Mouse (Mus musculus): Measurements from ENCODE around the gene Traf2. TPM values are rescaled to one million over a fixed set of nuclear protein-coding genes. Genes with fewer than 3 reads are reported as not detected.

Traf2 gene
- 9.5 and 10.1 TPM in 2 replicates for polyA plus RNA-seq (2012; rRNA removed)

DNA sequence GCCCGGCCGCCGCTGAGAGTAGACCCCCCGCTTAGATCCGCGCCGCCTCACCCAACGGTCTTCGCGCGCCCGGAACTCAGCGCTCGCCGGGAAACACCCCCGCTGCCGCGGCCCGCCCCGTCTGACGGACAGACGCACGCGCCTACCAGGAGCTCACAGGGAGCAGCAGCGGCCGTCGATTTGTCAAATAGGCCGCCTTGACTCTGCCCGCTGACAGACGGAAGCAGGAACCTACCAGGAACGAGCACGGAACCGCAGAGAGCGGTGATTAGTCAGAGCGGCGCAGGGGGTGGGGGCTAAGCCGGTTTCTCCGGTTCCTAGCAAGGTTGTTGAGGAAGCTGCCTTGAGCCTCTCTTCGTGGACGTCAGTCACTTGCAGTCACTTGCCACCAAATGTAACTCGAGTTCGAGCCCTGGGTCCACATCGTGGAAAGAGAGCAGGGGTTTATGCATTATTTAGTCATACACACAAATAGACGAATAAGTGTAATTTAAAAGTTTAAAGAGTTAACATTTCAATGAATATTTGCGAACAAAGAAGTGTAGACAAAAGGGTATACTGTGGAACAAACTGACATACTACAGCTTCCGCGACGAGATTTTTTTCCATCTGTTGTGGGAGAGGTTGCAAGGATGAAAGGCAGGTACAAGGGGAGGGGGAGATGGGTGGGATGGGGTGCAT, at the start of gene Traf2:
Gene Traf2, minus strand, starts transcription at position 130 of the 681 bp plus-strand sequence.

DNA sequence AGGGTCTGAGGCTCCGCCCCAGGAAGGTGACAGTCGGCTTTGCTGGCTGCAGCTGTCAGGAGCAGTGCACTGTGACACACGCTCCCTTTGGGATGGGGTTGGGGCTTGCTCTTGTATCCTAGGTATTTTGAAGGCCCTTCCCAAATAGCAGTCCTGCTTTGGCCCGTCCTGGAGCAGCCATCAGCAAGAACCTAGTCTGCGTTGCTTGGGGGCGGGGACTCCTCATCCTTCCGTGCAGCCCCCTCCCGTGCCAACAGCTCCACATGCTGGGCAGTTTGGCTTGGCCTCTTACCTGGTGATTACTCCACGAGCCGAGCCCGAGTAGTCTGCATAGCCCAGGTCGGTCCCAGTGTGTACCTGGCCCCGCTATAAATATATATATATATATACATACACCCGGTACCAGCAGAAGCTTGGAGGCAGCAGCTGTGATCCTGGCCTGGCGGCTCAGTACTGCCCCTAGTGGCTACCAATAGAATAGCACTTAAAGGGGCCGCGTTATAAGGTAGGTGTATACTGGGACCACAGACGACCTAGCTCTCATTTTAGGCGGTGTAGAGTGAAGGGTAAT, 34.6 kb upstream of the Traf2 start, which contains the start of gene Ajm1:
Gene Ajm1, minus strand, starts transcription at position 464 of the 571 bp plus-strand sequence.

DNA sequence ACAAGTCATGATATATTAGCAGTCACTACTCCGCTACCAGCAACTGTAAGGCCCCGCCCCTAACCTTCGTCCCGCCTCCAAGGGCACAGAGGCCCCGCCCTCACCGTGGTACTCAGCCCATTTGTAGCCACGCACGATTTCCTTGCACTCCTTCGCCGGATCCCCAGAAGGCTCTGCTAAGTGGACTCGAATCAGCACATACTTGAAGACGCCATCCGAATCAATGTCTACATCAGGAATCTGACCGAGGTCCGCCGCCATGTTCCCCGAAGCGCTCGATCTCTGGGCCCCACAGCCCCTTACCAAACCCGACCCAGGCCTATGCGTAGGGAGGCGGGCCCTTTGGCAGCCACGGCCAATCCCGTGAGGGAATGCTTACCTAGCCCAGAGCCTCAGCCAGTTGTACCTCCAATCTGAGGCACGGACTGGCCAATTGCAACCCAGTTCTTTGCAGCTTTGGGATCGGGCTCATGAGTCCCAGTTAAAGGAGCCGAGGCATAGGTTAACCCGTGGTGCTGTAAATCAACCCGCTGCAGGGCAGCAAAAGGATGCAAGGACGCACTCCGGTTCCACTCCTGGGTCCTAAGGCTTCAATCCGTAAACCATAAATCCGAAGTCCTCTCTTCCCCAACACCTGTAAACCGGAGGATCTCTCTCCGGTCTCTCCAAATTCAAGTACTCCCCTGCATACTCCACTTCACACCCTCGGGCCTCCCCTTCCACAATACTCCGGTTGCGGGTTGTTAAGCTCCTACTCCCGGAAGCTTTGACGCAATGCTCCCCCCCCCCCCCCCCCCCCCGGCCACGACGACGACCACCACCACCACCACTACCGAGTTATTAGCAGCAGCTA, 28.1 kb upstream of the Traf2 start, which contains the start of the genes Mamdc4 and Phpt1:
Gene Mamdc4, minus strand, starts transcription at position 267 of the 853 bp plus-strand sequence.
Gene Phpt1, minus strand, starts transcription at position 646 of the 853 bp plus-strand sequence.

DNA sequence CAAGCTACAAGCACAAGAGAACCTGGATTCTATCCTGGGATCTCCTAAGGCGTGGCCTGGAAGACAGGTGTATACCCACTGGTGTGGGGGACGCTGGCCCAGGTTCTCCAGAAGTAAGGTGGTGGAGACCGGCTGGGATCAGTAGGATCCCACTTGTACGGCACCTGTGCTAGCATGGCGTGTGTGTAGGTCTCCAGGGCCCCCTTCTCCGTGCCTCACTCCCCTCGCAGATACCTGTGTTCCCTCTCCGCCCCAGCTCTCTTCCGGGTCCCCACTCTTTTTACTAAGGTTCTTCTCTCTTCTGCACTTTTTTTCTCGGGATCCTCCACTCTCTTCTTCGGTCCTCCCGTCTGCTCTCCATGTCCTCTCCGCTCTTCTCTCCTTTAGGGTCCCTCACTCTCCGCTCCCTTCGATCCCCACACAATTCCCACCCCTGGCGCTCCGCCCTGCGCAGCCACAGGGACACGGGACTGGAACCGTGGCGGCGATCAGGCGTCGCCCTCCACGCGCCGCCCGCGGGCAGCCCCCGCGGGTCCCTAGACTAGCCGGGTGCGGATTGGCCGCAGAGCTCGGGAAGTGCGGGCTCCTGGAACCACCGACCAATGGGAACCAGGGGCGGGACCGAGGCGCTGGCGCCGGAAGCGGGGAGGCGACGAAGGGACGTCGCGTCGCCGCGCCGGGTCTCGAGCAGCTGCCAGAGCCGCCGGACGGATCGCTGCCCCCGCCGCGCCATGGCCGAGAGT, 10.7 kb upstream of the Traf2 start, which contains the start of gene Edf1:
Gene Edf1, plus strand, starts transcription at position 627 of the 743 bp plus-strand sequence.

DNA sequence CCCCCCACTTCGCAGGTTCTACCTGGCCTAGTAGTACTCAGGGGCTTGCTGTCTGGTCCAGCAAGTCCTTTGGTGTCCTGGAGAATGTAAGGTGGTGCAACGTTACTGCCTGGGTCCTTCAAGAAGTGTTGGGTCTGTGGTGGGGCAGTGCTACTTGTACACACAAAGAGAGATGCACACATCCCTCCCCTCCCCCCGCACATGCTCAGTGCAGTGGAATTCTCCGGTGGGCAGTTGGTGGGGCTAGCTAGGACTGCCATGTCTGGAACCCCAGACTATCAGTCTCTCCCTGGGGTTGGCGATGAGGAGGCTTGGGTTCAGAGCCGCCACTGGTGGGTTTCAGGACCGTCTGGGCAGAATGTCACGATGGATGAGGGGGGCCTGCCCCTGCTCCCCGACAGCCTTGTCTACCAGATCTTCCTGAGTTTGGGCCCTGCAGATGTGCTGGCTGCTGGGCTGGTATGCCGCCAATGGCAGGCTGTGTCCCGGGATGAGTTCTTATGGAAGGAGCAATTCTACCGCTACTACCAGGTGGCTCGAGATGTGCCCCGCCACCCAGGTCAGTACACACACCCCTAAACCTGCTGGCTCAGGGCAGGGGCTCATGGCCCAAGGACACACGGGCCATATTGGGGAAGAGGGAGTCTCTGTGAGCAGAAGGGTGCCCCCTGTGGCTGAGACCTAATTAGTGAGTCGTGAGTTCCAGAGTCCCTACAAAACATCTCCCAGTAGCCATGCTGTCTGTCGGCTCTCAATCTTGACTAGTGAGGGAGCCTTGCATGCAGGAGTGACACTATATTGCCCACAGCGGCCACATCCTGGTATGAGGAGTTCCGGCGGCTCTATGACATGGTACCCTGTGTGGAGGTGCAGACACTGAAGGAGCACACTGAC, 44.9 kb downstream of the Traf2 start, which contains the start of gene C8g:
Gene C8g, minus strand, starts transcription at position 127 of the 894 bp plus-strand sequence.

DNA sequence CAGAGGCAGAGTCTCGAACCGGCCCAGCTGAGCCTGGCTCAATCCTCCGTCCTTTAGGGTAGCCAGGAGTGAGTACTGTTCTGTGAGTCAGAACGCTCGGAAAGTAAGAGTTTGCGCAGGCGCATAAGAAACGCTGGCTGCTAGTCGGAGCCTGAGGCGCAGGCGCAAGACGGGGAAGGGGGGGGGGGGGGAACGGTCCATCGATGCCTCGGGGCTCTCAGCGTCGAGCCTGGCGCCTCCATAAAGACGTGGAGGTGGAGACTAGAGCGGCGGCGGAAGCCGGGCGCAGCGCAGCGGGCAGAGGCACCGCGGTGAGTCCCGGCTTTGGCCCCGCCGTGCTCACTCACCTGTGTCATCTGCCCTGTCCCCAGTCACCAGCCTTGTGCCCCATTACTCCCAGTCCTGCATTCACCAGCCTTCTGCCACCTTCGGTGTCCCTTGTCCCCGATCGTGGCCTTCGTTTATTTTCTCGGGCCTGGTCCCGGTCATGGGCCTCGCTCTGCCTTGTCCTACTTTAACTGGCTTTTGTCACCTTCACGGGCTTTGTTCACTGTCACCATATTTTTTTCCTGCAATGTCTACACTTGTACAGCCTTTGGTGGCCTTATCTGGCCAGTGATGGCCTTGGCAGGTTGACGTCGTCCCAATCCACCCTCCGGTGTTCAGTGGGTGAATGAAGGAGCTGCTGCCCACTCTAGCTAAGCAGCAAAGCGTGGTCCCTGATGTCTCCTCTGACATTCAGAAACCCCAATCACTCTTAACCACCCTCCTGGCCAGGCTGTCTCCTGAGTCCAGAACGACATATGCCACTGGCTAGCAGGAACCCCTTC, 45.9 kb downstream of the Traf2 start, which contains the start of gene Fbxw5:
Gene Fbxw5, plus strand, starts transcription at position 175 of the 830 bp plus-strand sequence.

DNA sequence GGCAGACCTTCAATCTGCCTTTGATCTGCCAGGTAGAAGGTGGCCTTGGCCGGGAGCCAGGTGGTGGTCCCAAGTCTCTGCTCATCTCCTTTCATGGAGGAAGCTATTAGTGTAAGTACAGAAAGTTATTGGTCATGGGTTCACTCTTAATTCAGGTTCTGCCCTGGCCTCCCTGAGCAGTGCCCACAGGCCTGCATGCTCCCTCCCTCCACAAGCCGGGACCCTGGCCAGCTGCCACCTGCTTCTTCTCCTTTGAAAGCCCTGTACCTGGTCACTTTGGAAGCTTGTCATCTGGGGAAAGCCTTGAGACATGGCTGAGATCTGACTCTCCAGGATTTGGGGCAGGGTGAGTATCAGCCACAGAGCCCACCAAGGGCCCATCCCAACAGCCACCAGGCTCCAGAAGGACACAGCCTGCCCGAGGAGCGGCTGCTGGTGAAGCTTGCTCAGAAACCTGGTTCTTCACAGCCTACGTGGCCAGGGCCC, 53.2 kb downstream of the Traf2 start, which contains the start of gene Lcn12:
Gene Lcn12, minus strand, starts transcription at position 436 of the 486 bp plus-strand sequence.

DNA sequence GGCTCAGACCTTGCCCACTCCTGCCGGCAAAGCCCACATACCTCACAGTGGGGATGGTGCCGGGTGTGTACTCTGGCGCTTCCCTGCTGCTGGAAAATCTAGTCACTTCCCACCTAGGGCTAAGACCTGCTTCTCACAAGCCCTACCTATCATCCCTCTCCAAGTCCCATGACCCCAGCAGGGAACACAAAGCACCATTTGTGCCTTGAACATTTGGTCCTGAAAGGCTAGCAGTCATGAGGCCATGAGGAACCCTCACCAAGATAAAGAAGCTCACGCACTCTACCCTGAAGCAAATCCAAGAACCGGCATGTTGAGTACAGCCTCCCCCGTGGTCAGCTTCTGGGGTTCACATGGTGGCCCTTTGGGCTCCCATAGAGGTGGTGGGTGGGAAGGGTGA, 76.8 kb downstream of the Traf2 start, which contains the start of gene Ptgds:
Gene Ptgds, minus strand, starts transcription at position 78 of the 400 bp plus-strand sequence.

Other genes with a start within 250 kb of the Traf2 start
- 60.3 and 61.9 TPM in 2 replicates for gene Grin1, start 227.8 kb downstream of the Traf2 start, polyA plus RNA-seq (2012; rRNA removed)
- 24.1 and 24.3 TPM in 2 replicates for gene Man1b1, start 214.6 kb downstream of the Traf2 start, polyA plus RNA-seq (2012; rRNA removed)
- 40.8 and 43.8 TPM in 2 replicates for gene Dpp7, start 190.6 kb downstream of the Traf2 start, polyA plus RNA-seq (2012; rRNA removed)
- gene Uap1l1, start 181.3 kb downstream of the Traf2 start, polyA plus RNA-seq (2012; rRNA removed), result 3.7 and 4.6 TPM in 2 replicates
- gene Sapcd2, start 174.6 kb downstream of the Traf2 start, polyA plus RNA-seq (2012; rRNA removed), result 16.3 and 17.1 TPM in 2 replicates
- 9.8 and 11.4 TPM in 2 replicates for gene Entpd2, start 151.1 kb downstream of the Traf2 start, polyA plus RNA-seq (2012; rRNA removed)
- gene Npdc1, start 147.6 kb downstream of the Traf2 start, polyA plus RNA-seq (2012; rRNA removed), result 549 and 616 TPM in 2 replicates
- 0.20 and 0.26 TPM in 2 replicates for gene Fut7, start 123.7 kb downstream of the Traf2 start, polyA plus RNA-seq (2012; rRNA removed)
- gene Abca2, start 118.2 kb downstream of the Traf2 start, polyA plus RNA-seq (2012; rRNA removed), result 42.3 and 48.1 TPM in 2 replicates
- gene Clic3, start 90.1 kb downstream of the Traf2 start, polyA plus RNA-seq (2012; rRNA removed), result 0.82 and 3.4 TPM in 2 replicates
- gene Paxx, start 85.8 kb downstream of the Traf2 start, polyA plus RNA-seq (2012; rRNA removed), result 155 and 156 TPM in 2 replicates
- gene Ptgds, start 76.9 kb downstream of the Traf2 start, polyA plus RNA-seq (2012; rRNA removed), result 539 and 800 TPM in 2 replicates
- not detected in 2 replicates for gene Lcn12, start 53.0 kb downstream of the Traf2 start, polyA plus RNA-seq (2012; rRNA removed)
- 30.0 and 36.6 TPM in 2 replicates for gene Fbxw5, start 46.2 kb downstream of the Traf2 start, polyA plus RNA-seq (2012; rRNA removed)
- gene C8g, start 45.2 kb downstream of the Traf2 start, polyA plus RNA-seq (2012; rRNA removed), result 2.5 and 4.0 TPM in 2 replicates
- gene Edf1, start 10.9 kb upstream of the Traf2 start, polyA plus RNA-seq (2012; rRNA removed), result 200 and 205 TPM in 2 replicates
- gene Mamdc4, start 27.9 kb upstream of the Traf2 start, polyA plus RNA-seq (2012; rRNA removed), result 2.7 and 2.8 TPM in 2 replicates
- gene Phpt1, start 28.3 kb upstream of the Traf2 start, polyA plus RNA-seq (2012; rRNA removed), result 149 and 150 TPM in 2 replicates
- 32.4 and 41.2 TPM in 2 replicates for gene Ajm1, start 34.8 kb upstream of the Traf2 start, polyA plus RNA-seq (2012; rRNA removed)
- 79.9 and 82.9 TPM in 2 replicates for gene Rabl6, start 61.6 kb upstream of the Traf2 start, polyA plus RNA-seq (2012; rRNA removed)
- 0.04 TPM in 1 of 2 replicates, not detected in the other for gene Ccdc183, start 70.7 kb upstream of the Traf2 start, polyA plus RNA-seq (2012; rRNA removed)
- 47.6 and 54.3 TPM in 2 replicates for gene Tmem141, start 75.1 kb upstream of the Traf2 start, polyA plus RNA-seq (2012; rRNA removed)
- gene Fcna, start 81.1 kb upstream of the Traf2 start, polyA plus RNA-seq (2012; rRNA removed), result 1.3 and 2.2 TPM in 2 replicates
- not detected in 2 replicates for gene Lcn8, start 106.2 kb upstream of the Traf2 start, polyA plus RNA-seq (2012; rRNA removed)
- not detected in 2 replicates for gene Lcn5, start 111.0 kb upstream of the Traf2 start, polyA plus RNA-seq (2012; rRNA removed)
- not detected in 2 replicates for gene Lcn6, start 129.8 kb upstream of the Traf2 start, polyA plus RNA-seq (2012; rRNA removed)
- not detected in 2 replicates for gene Lcn10, start 135.8 kb upstream of the Traf2 start, polyA plus RNA-seq (2012; rRNA removed)
- gene Obp2a, start 153.1 kb upstream of the Traf2 start, polyA plus RNA-seq (2012; rRNA removed), result not detected in 2 replicates
- gene Bmyc, start 159.8 kb upstream of the Traf2 start, polyA plus RNA-seq (2012; rRNA removed), result 64.8 and 76.6 TPM in 2 replicates
- gene Obp2b, start 190.1 kb upstream of the Traf2 start, polyA plus RNA-seq (2012; rRNA removed), result not detected in 2 replicates
- gene Lcn3, start 218.6 kb upstream of the Traf2 start, polyA plus RNA-seq (2012; rRNA removed), result not detected in 2 replicates
- gene Lcn11, start 230.1 kb upstream of the Traf2 start, polyA plus RNA-seq (2012; rRNA removed), result not detected in 2 replicates
- gene Gm13539, start 235.3 kb upstream of the Traf2 start, polyA plus RNA-seq (2012; rRNA removed), result not detected in 2 replicates